Mouse (Mus musculus): ENCODE results near the gene Ndel1.

Ndel1 gene

DNA sequence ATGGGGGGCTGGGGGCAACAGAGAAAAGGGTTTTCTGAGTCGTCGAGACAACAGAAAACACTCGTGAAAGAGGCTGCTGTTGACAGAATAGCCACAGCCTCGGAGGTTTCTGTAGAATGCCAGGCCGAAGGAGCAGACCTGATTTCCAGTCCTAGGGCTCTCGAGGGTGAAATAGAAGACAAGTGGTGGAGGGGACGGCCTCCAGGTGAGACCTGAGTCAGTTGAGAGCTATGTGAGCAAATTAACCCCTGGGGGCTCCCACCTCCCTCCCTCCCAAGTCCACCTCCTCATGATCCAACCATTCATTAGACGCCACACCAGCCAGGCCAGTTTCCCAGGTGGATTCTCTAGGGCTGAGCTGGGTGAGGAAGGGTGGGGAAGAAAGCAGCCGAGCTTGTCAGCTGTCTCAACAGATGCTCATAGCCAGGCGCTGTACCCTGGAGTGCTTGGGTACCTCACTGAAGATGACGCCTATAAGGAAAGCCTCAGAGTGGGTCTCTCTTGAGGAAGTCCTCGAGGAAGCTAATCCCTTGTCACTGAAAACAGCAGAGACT lies 22.3 kb upstream of the Ndel1 start:
- no peak for DNase-seq (ENCODE audit: low read depth, low spot score)

DNA sequence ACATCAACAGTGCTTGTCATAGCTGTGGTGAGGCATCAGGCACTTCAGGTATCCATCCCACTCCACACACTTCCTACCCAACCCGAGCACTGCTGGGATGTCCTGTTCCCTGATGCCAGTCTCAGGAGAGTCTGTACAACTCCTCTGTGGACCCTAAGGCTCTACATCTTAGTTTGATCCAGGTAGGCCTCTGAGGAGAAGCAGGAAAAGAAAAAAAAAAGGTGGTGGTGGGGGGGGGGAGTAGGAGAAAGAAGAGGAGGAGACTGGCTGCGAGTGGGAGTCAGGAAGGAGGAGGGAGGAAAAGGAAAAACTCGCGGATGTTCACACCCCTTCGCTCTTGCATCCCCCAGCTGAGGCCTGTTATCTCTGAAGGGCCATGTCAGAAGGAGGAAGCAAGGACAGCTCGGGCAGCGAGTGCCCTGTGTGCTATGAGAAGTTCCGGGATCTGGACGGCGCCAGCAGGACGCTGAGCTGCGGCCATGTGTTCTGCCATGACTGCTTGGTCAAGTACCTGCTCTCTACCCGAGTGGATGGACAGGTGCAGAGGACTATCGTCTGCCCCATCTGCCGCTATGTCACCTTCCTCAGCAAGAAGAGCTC lies 20.7 kb upstream of the Ndel1 start:
- DNase-seq (ENCODE audit: low read depth, low spot score) = no peak

DNA sequence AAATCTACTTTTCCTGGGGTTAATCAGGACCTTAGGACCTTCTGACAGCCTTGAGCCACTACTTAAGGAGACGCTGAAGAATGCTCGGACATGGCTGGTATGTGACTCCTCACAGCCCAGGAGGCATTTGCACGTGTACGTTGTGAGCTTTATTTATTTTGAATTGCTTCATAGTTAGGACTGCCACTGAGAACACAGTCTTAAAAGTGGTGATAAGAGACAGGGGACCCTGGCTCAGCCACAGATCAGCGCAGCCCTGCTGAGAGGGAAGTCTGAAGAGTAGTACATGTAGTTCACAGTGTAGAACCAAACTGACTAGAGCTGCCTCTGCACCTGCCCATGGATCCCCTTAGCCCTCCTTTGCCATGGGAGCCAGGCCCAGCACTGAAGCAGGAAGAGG lies 20.2 kb upstream of the Ndel1 start:
- no peak for DNase-seq (ENCODE audit: low read depth, low spot score)

DNA sequence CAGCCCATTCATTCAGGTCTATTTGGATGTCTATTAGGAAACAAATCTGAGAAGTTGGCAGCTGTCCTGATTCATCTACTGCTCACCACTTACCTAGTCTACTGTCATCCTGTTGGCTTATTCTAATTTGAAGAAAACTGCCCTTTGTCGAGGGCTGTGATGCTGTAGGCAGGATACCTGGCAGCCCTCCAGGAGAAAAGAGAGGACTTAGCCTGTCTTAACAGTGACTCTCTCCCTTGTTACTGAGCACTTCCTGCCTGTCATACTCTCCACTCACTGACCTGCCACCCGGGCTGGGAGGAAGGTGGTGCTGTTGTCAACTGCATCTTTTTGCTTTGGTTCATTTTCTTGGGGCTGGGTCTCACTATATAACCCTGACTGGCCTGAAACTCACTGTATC lies 19.0 kb upstream of the Ndel1 start:
- no peak for DNase-seq (ENCODE audit: low read depth, low spot score)

DNA sequence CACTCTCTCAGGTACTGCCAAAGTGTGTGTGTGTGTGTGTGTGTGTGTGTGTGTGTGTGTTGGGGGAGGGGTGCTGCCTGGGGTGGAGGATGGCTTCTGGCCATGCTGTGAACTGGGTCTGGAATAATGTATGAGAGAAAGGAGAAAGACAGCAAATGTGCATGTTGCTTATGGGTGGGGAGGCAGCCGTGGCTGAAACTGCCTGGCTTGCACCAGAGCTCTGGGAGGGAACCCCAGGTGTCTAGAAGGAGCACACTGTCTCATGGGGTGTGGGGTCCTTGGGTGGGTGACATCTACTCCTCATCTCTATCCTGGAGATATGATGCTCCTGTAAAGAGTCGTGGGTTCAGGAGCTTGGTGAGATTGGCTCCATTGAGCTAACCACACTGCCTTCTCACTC lies 17.0 kb upstream of the Ndel1 start:
- no peak for DNase-seq (ENCODE audit: low read depth, low spot score)

DNA sequence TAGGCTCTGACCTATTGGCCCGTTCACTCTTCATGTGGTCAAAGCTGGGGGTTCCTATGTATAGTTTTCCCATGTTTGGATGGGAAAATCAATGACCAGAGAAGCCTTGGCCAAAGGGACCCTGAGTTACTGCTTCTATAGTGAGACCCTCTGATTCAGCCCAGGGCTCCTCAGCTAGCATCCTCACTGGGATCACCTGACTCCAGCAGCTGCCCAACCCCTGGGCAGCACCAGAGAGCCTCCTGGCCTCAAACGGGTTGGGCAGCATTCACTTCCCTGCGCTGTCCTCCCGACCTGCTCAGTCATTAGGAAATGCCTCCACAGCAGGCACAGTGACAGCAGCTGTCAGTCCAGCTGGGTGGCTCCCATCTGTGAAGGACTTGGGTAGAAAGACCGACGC lies 16.6 kb upstream of the Ndel1 start, which contains the start of gene Rnf222:
Gene Rnf222 (plus strand): TSS at position 301 of the 400 bp plus-strand sequence.
- DNase-seq (ENCODE audit: low read depth, low spot score) = no peak

DNA sequence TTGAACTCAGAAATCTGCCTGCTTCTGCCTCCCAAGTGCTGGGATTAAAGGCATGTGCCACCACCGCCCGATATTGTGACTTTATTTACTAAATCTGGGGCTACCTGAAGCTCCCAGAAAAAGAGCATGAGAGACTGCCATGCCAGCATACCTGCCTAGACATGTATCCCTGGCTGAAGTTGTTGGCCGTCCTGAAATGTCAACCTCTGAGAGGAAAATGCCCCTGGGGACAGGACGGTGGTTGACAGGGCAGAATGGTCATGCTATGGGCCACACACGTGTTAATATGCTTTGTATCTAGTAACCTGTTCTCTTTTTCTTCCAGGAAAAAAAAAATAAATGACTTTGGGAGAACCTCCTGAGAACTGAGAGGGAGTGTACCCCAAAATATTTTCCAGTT lies 14.4 kb upstream of the Ndel1 start:
- no peak for DNase-seq (ENCODE audit: low read depth, low spot score)

DNA sequence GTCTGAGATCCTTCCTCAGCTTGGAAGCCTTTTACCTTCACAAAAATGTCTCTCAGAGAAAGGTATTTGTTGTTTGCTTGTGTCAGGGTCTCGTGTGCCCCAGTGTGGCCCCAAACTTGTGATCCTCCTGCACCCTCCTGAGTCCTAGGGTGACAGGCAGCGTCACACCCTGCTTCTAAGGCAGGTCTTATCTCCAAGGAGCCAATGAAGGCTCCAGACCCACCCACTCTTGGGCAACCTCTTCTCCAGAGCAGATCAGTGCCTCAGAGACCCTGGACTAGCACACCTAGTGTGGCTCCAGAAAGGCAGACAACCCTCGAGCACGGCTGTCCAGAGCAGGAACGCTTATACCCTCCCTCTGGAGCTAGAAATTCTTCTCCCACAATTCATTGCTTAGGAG lies 12.7 kb upstream of the Ndel1 start:
- DNase-seq (ENCODE audit: low read depth, low spot score) = no peak

DNA sequence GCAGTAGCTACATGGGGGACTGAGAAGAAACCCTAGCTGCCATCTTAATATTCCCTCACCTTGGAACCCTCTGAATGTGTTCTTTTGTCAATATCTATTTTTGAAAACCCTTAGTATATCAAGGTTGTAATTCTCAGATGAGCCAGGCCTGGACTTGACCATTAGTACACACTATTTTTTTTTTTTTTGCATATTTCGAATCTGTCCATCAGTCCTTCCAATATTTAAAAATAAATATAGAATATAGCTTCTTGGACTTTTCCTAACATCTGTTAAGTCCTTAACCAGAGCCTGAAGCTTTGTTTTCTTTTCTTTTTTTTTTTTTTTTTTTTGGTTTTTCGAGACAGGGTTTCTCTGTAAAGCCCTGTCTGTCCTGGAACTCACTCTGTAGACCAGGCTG lies 12.2 kb upstream of the Ndel1 start:
- DNase-seq (ENCODE audit: low read depth, low spot score) = no peak

DNA sequence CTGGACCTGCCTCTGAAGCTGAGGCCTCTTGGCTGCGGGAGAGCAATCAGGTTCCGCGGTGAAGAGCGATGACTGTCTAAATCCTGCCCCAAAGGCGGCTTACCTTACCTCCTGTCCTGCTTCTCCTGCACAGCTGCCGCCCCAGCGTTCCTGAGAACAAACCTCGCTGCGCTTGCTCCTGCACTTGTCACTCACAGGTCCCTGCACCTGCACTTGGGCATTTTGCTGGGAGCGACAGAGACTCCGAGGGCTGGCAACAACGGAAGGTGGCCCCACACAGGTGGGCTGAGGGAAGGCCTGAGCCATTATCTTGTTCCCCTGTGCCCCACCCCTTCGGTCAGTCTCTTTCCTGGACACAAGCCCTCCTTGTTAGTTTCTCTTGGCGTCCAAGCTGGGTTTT lies 10.4 kb upstream of the Ndel1 start:
- peak; percentile 32 for DNase-seq (ENCODE audit: low read depth, low spot score)

DNA sequence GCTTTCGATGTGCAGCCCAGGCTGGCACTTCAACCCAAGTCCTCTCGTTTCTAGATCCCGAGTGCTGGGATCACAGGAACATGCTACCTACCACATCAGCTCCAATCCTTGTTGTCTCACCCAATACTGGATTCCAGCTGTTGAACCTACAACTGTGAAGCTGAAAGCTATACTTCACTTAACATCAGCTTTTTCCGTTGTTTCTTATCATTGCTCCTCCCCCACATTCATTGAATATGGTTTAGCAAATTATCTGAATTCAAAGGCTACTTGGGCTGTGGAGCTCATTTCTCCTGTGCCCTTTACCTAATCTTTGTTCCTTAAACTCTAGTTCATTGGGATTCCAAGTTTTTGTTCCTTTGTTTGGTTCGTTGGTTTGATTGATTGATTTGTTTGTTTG lies 7.2 kb upstream of the Ndel1 start:
- no peak for DNase-seq (ENCODE audit: low read depth, low spot score)

DNA sequence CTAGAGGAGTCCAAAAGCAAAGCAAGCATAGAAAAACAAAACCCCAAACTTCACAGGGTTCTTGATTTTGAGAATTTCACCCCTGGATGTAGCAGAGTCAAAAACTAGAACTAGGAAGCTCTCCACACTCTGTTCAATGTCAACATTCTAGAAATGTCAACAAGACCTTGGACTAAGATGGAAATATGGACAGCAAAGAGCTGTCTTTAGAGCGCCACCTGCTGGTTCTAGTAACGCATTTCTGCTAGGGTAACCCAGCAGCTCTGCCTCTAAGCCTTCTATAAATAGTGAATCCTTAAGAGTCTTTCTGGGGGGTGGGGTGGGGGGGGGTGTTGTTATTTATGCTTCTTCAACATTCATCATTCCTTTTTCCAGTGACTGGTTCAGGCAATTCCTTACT lies 3.2 kb upstream of the Ndel1 start:
- DNase-seq (ENCODE audit: low read depth, low spot score) = peak; percentile 75

DNA sequence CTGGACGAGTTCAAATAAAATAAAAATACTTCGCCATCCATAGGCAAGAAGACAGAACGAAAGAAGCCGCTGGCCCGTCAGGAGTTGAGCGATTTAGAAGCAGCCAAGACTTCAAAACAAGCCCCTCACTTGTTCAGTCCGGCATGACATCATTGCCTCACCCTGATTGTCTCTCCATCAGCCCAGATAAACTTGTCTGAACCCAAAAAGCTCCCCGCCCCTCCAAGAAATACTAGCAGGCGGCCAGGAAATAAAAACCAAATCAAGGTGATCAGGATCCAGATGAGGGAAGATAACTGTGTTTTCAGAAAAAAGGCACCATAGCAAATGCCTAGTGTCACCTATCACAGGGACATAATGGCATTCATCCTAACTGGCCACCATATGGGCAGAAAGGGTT lies 381 bp downstream of the Ndel1 start:
- DNase-seq (ENCODE audit: low read depth, low spot score) = no peak

DNA sequence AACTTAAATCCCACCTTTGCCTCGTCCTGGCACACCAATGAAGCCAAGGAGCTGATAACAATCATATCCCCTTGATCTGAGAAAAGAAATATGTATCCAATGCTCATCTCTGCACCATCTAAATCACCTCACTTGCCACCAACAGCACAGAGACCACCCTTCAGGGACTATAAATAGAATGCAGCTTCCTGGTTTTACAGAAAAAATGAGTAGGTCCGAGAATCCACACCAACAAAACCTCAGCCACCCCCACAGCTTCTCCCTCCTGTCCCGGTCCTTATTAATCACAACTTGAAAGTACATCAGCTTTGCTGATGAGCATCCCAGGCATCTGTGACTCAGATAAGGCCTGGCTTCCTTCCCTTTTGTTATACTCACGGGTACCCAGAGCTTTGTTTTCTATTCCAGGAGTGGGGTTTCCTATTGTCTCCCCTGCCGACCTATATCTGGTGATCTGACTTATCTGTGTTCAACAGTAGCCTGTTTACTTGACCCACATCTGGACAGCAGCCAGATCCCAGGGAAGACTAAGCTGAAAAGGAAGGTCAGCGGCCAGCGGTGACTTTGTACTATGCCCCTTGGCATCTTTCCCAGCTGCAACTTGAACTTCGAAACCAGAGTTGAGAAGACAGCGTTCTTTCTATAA lies 7.0 kb downstream of the Ndel1 start:
- no peak for DNase-seq (ENCODE audit: low read depth, low spot score)

DNA sequence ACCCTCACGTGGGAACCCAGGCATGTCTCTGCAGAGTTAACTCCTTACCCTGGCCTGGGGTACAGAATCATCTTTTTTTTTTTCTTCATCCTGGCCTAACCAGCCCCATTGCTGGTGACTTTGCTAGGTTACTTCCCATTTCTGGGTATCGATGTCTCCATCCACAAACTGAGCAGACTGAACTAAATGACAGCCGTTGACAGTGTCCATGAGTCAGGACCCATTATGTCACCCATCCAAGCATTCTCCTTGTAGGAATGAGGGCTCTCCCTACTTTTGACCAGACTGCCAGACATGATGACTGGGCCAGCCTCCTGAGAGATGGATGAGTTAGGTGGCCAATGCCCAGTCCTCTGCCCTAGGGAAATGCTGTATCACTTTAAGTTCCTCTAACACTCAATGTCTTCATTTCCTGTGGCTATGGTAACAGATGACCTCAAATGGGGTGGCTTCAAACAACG lies 8.0 kb downstream of the Ndel1 start:
- DNase-seq (ENCODE audit: low read depth, low spot score) = no peak

DNA sequence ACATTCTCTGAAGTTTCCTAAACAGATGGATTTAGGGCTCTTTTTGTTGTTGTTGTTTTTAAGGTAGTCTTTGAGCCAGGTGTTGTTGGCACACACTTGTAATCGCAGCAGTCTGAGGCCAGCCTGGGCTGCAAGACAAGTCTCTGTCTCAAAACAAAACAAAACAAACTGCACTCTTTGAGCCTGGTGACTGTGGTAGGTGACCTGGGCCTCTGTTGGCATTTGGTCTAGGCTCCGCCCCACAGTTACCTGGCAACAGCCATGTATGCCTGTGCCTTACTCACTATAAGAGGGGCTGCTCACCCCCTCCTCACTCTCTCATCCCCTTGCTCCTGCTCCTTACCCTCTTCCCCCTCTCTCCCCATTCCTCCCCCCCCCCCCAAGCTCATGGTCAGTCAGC lies 9.4 kb downstream of the Ndel1 start:
- no peak for DNase-seq (ENCODE audit: low read depth, low spot score)

DNA sequence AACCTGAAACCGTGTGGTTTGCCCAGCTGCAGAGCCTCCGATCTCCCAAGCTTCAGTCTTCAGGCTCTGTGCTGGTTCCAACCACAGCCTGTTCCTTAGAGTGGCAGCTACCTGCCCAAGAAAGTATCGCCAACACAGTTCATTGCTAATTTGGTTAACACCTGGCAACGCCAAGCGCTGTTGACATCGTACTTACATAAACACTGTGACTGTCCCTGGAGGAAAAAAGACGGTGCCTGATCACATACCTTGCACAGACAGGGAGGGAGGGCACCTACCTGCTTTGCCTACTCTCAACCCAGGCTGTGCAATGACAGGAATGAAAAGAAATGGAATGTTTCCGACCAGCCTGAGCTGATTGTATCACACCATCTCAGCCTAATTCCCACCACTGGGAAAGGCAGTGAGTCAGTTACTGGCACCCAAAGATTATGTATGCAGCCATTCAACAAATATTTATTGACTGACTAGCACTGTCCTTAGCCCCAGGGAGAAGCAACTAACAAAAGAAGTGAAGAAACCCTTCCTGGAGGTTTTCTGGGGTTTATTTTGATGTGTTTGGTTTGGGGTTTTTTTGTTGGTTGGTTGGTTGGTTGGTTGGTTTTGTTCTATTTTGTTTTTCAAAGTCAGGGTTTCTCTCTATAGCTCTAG lies 11.6 kb downstream of the Ndel1 start:
- no peak for DNase-seq (ENCODE audit: low read depth, low spot score)

DNA sequence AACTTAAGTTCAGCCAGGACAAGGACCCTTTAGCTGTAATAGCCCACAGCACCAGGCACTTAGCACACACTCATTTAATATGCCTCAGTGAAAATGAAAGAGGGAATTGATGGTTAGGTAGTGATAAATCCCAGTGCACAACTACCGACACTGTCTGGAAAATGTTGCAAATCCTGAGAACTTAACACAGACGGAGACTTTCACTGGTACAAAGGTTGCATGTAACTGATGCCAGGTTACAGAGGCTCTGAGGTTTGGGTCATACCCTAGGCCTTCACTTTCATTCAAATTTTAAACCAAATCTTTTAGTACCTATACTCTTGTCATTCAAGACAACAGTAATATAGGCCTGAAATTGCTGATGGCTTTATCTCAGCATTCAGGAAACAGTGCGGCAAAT lies 14.3 kb downstream of the Ndel1 start:
- no peak for DNase-seq (ENCODE audit: low read depth, low spot score)

DNA sequence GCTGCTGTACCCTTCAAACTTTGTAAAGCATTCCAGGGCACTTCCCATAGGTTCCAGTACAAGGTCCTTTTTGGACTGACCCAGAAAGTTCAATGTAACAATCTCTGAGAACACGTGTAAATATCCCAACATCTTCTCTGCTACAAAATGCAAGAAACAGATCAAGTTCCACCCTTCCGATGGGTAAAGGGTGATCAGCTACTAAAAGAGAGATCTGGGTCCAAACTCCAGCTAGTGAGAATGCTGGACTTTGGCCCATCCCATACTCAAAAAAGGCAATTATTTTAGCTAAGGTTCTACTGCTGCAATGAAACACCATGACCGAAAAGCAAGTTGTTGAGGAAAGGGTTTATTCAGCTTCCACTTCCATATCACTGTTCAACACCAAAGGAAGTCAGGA lies 17.0 kb downstream of the Ndel1 start:
- DNase-seq (ENCODE audit: low read depth, low spot score) = no peak

DNA sequence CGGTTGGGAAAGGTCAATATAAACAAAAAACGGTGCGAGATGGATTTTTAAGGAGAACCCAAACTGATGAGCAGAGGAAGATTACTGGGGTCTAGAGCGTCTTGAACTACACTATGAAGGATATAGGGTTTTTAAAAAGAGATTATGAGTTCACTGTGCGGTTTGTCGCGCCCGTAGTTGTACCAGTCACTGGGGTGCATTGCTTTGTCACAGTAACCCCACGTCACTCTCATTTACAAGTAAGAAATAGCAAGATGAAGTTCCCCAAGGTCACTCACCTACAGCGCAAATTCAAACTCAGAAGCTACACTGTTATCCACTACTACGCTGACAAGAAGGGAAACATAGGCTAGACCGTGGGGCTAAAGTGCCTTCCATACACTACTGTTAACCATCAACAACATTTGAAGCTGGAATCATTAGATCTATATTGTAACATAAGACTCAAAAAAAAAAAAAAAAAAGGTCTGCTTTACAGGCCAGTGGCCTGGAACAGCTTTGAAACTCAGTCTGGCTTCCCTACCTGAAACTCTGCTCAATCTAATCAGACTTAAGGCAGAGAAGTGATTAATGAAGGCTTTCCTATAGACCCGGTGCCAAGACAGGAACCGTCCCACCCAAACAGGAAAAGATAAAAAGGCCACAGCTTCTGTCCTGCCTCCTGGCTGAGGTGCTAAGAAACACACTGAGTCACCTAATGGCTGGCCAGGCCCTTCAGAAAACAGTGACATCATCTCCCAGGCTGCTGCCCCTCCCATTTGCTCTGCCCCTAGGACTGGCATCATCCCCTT lies 17.9 kb downstream of the Ndel1 start:
- DNase-seq (ENCODE audit: low read depth, low spot score) = no peak

DNA sequence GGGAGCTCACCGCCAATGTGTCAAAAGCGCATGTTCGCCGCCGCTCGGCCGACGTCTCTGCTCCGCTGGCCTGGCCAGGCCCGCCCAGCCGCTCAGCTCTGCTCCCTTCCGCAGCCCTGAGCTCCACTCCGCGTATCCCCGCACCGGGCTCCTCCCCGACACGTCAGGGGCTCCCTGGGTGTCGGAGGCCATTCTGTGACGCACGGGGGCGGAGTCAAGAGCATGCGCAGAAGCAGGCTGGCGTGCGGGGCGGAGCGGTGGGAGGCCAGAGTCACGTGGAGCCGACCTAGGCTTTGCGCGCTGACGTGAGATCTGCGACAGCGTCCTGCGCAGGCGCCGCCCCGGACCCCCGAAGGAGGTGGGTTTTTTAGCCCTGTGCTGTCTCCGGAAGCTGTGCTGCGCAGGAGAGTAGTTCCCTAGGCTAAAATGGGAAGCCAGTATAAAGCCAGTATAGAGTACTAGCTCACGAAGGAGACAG lies 18.7 kb downstream of the Ndel1 start:
- peak; percentile 98 for DNase-seq (ENCODE audit: low read depth, low spot score)

DNA sequence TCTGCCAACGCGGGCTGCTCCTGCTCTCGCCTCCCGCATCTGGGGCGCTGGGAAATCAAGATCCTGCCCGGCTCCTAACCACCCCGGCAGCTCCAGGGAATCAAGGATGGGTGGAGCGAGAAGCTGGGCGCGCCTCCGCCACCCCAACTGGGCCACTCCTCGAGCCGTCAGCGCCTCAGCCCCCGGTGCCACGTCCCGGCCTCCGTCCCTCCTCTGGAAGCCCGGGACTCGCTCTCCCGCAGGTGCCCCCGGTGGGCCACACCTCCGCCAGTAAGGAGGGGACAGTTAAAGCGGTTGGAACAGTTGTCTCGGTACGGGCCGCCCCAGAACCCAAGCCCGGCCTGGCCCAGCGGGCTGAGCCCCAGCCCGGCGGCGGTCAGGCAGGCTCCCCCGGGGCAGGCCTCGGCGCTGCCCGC lies 19.2 kb downstream of the Ndel1 start:
- DNase-seq (ENCODE audit: low read depth, low spot score) = peak; percentile 83
